Mouse (Mus musculus) thymus, postnatal 14 days (tissue): ENCODE data around the gene Arhgef19.

Experiments
- DNase-seq: peaks from one replicate; pipeline ENCODE4 v3.0.0; 2021

Arhgef19 gene

GRCm38 (mm10) chr4:141238492-141239387 is 559 bp upstream of the Arhgef19 start:
- no peak for DNase-seq

GRCm38 (mm10) chr4:141240617-141241016 is 1.3 kb downstream of the Arhgef19 start:
- no peak for DNase-seq

DNA sequence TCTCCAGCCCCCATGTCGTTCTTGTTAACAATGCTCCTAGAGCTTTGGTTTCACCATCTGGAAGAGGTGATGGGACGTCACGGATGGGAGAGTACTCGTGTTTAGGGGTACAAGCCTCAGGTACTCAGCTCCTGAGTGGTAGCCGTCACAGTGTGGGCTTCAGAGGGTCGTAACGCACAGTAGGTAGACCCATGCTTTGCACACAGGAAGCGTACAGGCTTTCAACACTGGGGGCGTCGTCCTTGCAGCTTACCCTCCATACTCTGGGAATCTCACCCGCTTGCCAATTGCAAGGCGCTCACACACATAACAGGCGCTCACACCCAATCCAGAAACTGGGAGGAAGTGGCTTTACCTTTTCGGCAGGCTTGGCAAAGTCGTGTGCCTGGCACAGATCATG is 2.6 kb downstream of the Arhgef19 start:
- no peak for DNase-seq

- DNase-seq = no peak
These were observed 3.4 kb downstream of the Arhgef19 start for GRCm38 (mm10) chr4:141242651-141243241.

GRCm38 (mm10) chr4:141243636-141244035 is 4.3 kb downstream of the Arhgef19 start:
- DNase-seq = no peak

- no peak for DNase-seq
These were observed 5.1 kb downstream of the Arhgef19 start for GRCm38 (mm10) chr4:141244401-141244800.

- no peak for DNase-seq
These were observed 5.7 kb downstream of the Arhgef19 start for GRCm38 (mm10) chr4:141244931-141245425.

GRCm38 (mm10) chr4:141246089-141246997 is 7.0 kb downstream of the Arhgef19 start:
- no peak for DNase-seq

DNA sequence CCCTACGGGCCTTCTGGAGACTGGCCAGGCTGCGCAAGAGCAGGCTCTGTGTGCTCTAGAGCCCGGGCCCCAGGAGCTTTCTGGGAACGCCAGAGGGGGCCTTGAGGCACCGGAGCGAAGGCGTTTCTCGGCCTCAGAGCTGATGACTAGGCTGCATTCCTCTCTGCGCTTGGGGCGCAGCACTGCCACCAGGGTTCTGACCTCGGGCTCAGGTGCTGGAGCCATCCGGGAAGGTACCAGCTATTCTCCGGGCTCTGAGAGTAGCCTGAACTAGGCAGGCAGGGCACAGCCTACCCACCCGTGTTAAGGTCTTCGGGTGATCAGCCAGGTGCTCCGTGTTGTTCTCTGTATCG is 7.7 kb downstream of the Arhgef19 start:
- no peak for DNase-seq

DNA sequence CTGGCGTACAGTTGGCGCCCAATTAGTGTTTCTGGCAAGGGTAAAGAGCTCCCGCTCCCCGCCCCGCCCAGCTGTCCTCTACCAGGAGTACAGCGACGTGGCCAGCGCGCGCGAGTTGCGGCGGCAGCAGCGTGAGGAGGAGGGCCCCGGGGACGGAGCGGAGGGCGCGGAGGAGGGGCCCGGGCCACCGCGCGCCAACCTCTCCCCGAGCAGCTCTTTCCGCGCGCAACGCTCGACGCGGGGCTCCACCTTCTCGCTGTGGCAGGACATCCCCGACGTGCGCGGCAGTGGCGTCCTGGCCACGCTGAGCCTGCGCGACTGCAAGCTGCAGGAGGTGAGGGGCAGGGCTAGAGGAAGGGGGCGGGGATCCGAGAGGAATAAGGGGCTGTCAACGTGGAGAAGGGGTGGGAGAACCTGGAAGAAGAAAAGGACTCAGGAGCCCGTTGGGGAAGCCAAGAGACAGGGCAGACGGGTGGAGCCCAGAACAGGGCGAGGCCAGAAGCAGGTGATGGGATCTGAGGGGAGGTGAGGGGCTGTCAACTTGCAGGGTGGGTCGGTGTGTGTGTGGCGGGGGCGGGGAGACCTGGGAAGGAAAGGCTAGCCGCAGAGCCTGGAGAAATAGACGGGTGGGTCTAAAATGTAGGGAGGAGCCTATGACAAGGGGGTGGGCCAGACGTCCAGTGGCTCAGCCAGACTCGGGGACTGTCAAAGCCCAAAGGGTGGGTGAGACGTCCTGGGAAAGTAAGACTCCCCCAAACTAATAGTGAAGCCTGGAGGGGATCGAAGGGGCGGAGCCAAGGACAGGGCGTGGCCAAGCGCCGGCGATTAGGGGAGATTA is 8.7 kb downstream of the Arhgef19 start:
- DNase-seq = no peak

DNA sequence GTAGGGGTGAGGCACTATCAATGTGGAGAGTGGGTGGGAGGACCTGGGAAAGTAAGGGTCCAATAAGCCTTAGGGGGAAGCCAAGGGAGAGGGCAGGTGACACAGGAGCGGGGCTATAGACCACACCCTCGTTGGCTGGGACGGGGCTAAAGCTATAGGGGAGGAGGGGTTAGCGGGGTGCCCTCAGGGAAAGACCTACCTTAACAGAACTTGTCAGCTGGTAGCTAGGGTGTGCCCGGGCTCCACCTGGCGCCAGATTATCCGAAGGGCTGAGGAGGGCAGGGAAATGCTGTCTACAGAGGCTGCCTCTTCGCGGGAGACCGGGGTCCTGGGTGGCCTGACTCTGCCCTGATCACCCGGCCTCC is 9.3 kb downstream of the Arhgef19 start:
- no peak for DNase-seq

DNA sequence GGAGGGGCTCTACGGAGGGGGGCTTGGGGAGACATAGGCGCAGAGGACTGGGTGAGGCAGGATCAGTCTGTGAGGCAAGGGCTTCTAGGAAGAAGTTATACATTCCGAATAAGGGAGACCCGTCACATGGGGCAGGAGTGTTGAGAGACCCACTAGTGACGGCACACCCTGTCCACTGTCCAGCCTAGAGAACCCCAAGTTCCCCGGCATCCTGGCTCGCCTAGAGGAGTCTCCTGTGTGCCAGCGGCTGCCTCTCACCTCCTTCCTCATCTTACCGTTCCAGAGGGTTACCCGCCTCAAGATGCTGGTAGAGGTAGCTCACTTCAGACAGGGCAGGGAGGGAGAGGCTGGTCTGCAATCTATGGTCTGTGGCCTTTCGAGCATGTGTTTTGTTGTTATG is 10.1 kb downstream of the Arhgef19 start:
- DNase-seq = no peak

DNA sequence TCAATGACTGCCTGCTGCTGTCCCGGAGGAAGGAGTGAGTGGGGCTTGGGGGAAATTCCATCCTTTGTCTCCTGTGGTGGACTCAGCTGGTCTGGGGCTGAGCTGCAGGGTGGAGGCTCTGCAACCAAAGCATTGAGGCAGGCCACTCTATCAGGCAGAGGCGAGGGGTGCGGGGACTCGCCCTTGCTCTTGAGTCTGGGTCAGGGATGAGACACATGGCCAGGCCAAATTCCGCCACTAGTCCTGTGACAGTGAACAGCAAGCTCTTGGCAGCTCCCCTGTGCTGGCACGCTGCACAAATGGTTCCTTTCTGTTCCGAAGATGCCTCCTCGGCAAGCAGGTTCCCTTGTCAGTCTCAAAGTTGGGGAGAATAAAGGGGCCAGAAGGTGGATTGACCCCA is 11.8 kb downstream of the Arhgef19 start:
- no peak for DNase-seq

- DNase-seq = no peak
These were observed 13.3 kb downstream of the Arhgef19 start for GRCm38 (mm10) chr4:141252641-141253040.

DNA sequence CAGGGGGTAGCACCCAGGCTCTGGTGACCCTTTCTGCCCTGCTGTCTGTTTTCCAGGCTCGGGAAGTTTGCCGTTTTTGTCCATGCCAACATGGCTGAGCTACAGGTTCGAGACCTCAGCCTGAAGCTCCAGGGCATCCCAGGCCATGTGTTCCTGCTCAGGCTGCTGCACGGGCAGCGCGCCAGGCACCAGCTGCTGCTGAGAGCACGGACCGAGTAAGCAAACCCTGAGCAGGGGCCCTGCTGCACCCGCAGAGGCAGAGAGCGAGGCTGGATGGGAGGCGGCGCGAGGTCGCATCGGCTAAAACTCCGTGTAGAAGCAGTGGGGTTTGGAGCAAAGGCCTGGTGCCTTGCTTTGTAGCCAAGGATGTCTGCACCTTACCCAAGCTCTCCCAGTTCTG is 14.9 kb downstream of the Arhgef19 start:
- DNase-seq = no peak

GRCm38 (mm10) chr4:141257440-141257839 is 18.1 kb downstream of the Arhgef19 start:
- DNase-seq = peak; percentile 23

DNA sequence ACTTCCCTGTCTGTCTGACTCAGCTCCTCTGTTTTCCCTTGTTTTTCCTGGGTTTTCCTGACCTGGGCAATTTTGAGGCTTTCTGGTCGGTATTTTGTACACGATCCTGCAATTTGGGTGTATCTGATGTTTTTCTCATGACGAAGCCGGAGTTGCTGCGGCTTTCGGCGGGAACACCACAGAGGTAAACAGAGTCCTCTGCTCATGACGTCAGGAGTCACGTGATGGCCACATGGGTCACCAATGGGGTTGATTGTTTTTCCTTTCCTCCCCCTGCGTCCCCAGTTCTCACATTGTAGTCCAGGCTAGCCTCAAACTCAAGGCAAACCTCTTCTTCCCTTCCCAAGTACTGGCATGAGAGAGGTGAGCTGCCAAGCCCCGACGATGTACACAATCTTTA is 20.1 kb downstream of the Arhgef19 start:
- DNase-seq = no peak

DNA sequence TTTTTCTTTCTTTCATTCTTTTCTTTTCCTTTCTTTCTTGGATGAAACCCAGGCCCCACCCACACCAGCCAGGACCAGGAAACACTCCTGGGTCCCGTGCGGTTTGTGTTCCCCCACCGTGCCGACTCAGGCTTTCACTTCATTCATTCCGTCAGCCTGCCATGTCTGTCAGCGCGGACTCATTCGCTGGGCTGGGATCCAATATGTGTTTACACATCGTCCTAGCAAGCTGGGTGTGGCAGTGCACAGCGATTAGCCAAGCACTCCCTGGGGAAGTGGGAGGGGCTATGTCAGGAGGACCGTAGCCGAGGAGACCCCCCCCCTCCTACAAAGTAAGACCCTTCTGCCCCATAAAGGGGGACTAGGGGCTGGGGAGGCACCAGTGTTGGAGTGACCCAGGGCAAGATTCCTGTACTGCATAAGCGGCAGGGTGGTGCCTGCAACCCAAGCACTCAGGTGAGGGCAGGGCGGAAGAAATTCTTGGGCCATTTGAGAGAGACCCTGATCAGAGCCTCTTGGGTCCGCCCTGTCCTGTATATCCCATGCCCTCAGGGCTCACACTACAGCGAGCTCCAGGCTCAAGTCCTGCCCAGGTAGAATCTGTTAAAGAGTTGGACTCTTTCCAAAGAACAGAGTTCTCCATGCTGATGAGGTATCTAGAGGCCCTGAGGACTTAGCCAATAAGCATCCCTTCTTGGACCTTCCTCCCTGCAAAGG is 20.9 kb downstream of the Arhgef19 start:
- DNase-seq = no peak

- DNase-seq = no peak
These were observed 23.8 kb downstream of the Arhgef19 start for GRCm38 (mm10) chr4:141262906-141263637.

DNA sequence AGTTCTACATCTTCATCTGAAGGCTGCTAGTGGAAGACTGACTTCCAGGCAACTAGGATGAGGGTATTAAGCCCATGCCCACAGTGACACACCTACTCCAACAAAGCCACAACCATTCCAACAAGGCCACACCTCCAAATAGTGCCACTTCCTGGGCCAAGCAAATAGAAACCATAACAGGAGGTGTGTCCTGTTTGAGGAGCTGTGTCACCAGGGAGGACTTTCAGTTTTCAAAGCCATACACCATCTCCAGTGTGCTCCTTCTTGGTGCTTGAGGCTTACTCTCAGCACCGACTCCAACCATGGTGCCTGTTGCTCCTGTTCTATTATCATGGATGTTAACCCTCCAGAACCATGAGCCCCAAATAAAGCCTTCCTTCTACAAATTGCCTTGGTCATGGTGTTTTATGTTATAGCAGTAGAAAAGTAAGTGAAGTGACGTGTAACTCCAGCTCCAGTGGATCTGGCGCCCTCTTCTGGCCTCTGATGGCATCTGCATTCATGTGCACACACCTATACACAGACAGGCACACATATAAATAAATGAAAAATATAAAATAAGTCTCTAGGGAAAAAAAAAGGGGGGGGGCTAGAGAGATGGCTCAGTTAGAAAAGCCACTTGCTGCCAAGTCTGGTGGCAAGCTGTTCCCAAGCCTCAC is 26.8 kb downstream of the Arhgef19 start:
- no peak for DNase-seq
